Mouse (Mus musculus) kidney, embryonic 14.5 days (tissue): ENCODE results near the gene Taf11. TPM values are rescaled to one million over a fixed set of nuclear protein-coding genes. Genes with fewer than 3 reads are reported as not detected.

Experiments used
- ATAC-seq: fragments of 200-750 bp; cut with Nextera tagmentation; 2 replicates; pipeline ENCODE4 v1.8.0; 2017; ENCODE audit warnings: moderate number of reproducible peaks, mild to moderate bottlenecking, moderate TSS enrichment, moderate library complexity; ENCODE audit not compliant: low FRiP score, low TSS enrichment
- H3K27ac ChIP-seq: fragments of 300-500 bp; sonication (generic); 2 replicates; pipeline ENCODE4 v1.5.1; 2014; ENCODE audit warnings: low read depth, mild to moderate bottlenecking, low read length, moderate library complexity, mixed read lengths
- H3K27me3 ChIP-seq: fragments of 300-500 bp; sonication (generic); 2 replicates; pipeline ENCODE4 v1.6.1; 2014; ENCODE audit warnings: mild to moderate bottlenecking, low read length; ENCODE audit not compliant: control insufficient read depth, insufficient read depth
- H3K36me3 ChIP-seq: fragments of 300-500 bp; sonication (generic); 2 replicates; pipeline ENCODE4 v1.6.1; 2014; ENCODE audit warnings: low read length, mixed read lengths; ENCODE audit not compliant: control insufficient read depth, insufficient read depth
- H3K4me1 ChIP-seq: fragments of 300-500 bp; sonication (generic); 2 replicates; pipeline ENCODE4 v1.6.1; 2014; ENCODE audit warnings: low read length, mixed read lengths; ENCODE audit not compliant: control insufficient read depth, insufficient read depth
- H3K4me2 ChIP-seq: fragments of 300-500 bp; sonication (generic); replicated peaks from 2 replicates; pipeline ENCODE4 v1.6.1; 2014; ENCODE audit warnings: low read depth, mild to moderate bottlenecking, low read length
- H3K4me3 ChIP-seq: fragments of 300-500 bp; sonication (generic); 2 replicates; pipeline ENCODE4 v1.5.1; 2014; ENCODE audit warnings: mild to moderate bottlenecking, low read length
- H3K9ac ChIP-seq: fragments of 300-500 bp; sonication (generic); 2 replicates; pipeline ENCODE4 v1.6.1; 2014; ENCODE audit warnings: low read depth, mild to moderate bottlenecking, low read length, moderate library complexity
- H3K9me3 ChIP-seq: fragments of 300-500 bp; sonication (generic); 2 replicates; pipeline ENCODE4 v1.6.1; 2016; ENCODE audit warnings: low read length; ENCODE audit not compliant: control insufficient read depth
- WGBS: fragments of 180-500 bp; shearing (Covaris S2); extraction: QIAGEN DNeasy Blood & Tissue Kit; methylation state at CpG from one replicate; pipeline ENCODE4 v1.1.7; 2014; 5-methylcytosine and 5-hydroxymethylcytosine counted together
- polyA plus RNA-seq: library from polyadenylated mRNA; unstranded; fragments of >200 nt; fragmentation: Nextera tagmentation; extraction: Ambion mirVana; gene quantifications from 2 replicates; pipeline ENCODE4 v1.2.1, GENCODE M21; 2014

The Taf11 gene
- polyA plus RNA-seq, 1 experiment from 2014 or later: 76.6 TPM

GRCm38 (mm10) chr17:27941698-27942097 is 32.1 kb upstream of the Taf11 start:
- Histone ChIP-seq H3K9ac (no peak overlapping the region), H3K4me2 (no peak overlapping the region), H3K27ac (no peak overlapping the region), H3K4me3 (no peak overlapping the region), H3K9me3 (no peaks in the 10 kb centered on the region), H3K27me3 (no peaks in the 10 kb centered on the region), H3K36me3 (no peaks in the 10 kb centered on the region), H3K4me1 (peaks cover 44% of the 10 kb centered on the region)
- ATAC-seq: no peak
- WGBS: 79% methylated on average over 2 of the region's 2 CpGs

- H3K9me3 ChIP-seq: no peaks in the 10 kb centered on the region
- no peak overlapping the region for H3K4me2 ChIP-seq
- no peak overlapping the region for H3K4me3 ChIP-seq
- no peak overlapping the region for H3K27ac ChIP-seq
- ATAC-seq: no peak
- no peaks in the 10 kb centered on the region for H3K27me3 ChIP-seq
- peaks cover 39% of the 10 kb centered on the region for H3K4me1 ChIP-seq
- no peaks in the 10 kb centered on the region for H3K36me3 ChIP-seq
- no peak overlapping the region for H3K9ac ChIP-seq
- 72% methylated on average over 5 of the region's 5 CpGs for WGBS
Observed at GRCm38 (mm10) chr17:27941178-27941577, 31.5 kb upstream of the Taf11 start.

DNA sequence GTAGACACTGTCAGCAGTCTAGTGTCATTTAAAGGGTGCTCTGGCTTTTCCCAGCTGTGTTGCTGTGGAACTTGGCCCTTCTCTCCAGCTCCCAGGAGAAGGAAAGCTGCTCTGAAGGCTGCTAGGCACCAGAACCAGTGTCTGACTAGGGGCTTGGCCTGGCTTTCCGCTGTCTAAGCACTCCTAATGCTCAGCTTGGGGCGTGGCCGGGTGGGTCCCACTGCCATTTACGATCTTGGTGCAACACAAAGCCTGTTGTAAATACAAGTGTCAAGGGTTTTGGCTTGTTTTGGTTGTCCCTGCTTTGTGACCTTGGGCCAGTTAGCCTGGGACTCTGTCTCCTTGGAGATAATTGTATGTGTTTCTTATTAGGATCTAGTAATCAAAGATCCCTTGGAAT is 30.7 kb upstream of the Taf11 start:
- Histone ChIP-seq H3K27me3 (no peaks in the 10 kb centered on the region), H3K9ac (no peak overlapping the region), H3K4me2 (no peak overlapping the region), H3K36me3 (no peaks in the 10 kb centered on the region), H3K27ac (no peak overlapping the region), H3K9me3 (no peaks in the 10 kb centered on the region), H3K4me3 (no peak overlapping the region), H3K4me1 (peaks cover 33% of the 10 kb centered on the region)
- WGBS: 17% methylated on average over 4 of the region's 4 CpGs
- ATAC-seq: no peak

- H3K9ac ChIP-seq: no peak overlapping the region
- no peaks in the 10 kb centered on the region for H3K27me3 ChIP-seq
- no peaks in the 10 kb centered on the region for H3K9me3 ChIP-seq
- peaks cover 29% of the 10 kb centered on the region for H3K4me1 ChIP-seq
- 75% methylated on average over 5 of the region's 5 CpGs for WGBS
- H3K4me2 ChIP-seq: no peak overlapping the region
- peak overlapping the region; percentile 51; the same call in 1 of the 2 replicates for H3K27ac ChIP-seq
- H3K36me3 ChIP-seq: no peaks in the 10 kb centered on the region
- ATAC-seq: no peak
- H3K4me3 ChIP-seq: no peak overlapping the region
Observed at GRCm38 (mm10) chr17:27939028-27939427, 29.4 kb upstream of the Taf11 start.

GRCm38 (mm10) chr17:27938121-27938754 is 28.6 kb upstream of the Taf11 start:
- 64% methylated on average over 12 of the region's 12 CpGs for WGBS
- no peaks in the 10 kb centered on the region for H3K27me3 ChIP-seq
- H3K36me3 ChIP-seq: no peaks in the 10 kb centered on the region
- H3K9me3 ChIP-seq: no peaks in the 10 kb centered on the region
- no peak overlapping the region for H3K4me3 ChIP-seq
- H3K9ac ChIP-seq: no peak overlapping the region
- no peak overlapping the region for H3K4me2 ChIP-seq
- ATAC-seq: no peak
- no peak overlapping the region; the same call in 1 of the 2 replicates for H3K27ac ChIP-seq
- H3K4me1 ChIP-seq: peaks cover 29% of the 10 kb centered on the region

GRCm38 (mm10) chr17:27937054-27937615 is 27.5 kb upstream of the Taf11 start:
- Histone ChIP-seq H3K9ac (no peak overlapping the region), H3K27ac (peak overlapping the region; percentile 53; the same call in 1 of the 2 replicates), H3K4me3 (no peak overlapping the region), H3K4me1 (peaks cover 29% of the 10 kb centered on the region), H3K27me3 (no peaks in the 10 kb centered on the region), H3K9me3 (no peaks in the 10 kb centered on the region), H3K36me3 (no peaks in the 10 kb centered on the region), H3K4me2 (no peak overlapping the region)
- ATAC-seq: no peak
- 66% methylated on average over 4 of the region's 4 CpGs for WGBS

- peaks cover 26% of the 10 kb centered on the region for H3K4me1 ChIP-seq
Observed at GRCm38 (mm10) chr17:27935091-27935490, 25.4 kb upstream of the Taf11 start.

GRCm38 (mm10) chr17:27934136-27934910 is 24.7 kb upstream of the Taf11 start:
- Histone ChIP-seq H3K4me2 (no peak overlapping the region), H3K9ac (no peak overlapping the region), H3K9me3 (no peaks in the 10 kb centered on the region), H3K4me3 (no peak overlapping the region), H3K4me1 (peaks cover 20% of the 10 kb centered on the region), H3K36me3 (no peaks in the 10 kb centered on the region), H3K27me3 (no peaks in the 10 kb centered on the region), H3K27ac (no peak overlapping the region)
- ATAC-seq: no peak
- WGBS: 85% methylated on average over 10 of the region's 10 CpGs

More at GRCm38 (mm10) chr17:27935091-27935490, 25.4 kb upstream of the Taf11 start:
- Histone ChIP-seq H3K36me3 (no peaks in the 10 kb centered on the region), H3K4me3 (no peak overlapping the region), H3K4me2 (no peak overlapping the region), H3K9me3 (no peaks in the 10 kb centered on the region), H3K9ac (no peak overlapping the region), H3K27me3 (no peaks in the 10 kb centered on the region), H3K27ac (no peak overlapping the region)
- whole genome bisulfite sequencing: 79% methylated on average over 3 of the region's 3 CpGs
- ATAC-seq: no peak

- Histone ChIP-seq H3K4me1 (peaks cover 3% of the 10 kb centered on the region; the same call in 1 of the 2 replicates), H3K36me3 (no peaks in the 10 kb centered on the region; the same call in 1 of the 2 replicates), H3K4me2 (no peak overlapping the region), H3K27ac (no peak overlapping the region), H3K9me3 (no peaks in the 10 kb centered on the region), H3K4me3 (no peak overlapping the region), H3K27me3 (no peaks in the 10 kb centered on the region), H3K9ac (no peak overlapping the region)
- ATAC-seq: no peak
- WGBS: 79% methylated on average over 4 of the region's 4 CpGs
Observed at GRCm38 (mm10) chr17:27931826-27932225, 22.2 kb upstream of the Taf11 start.
